Mouse (Mus musculus) C2C12 (cell line): Measurements from ENCODE around the gene Ripor2. TPM values are rescaled to one million over a fixed set of nuclear protein-coding genes. Genes with fewer than 3 reads are reported as not detected.

Experiments
- H3K27me3 ChIP-seq: one replicate; pipeline ENCODE4 v1.6.1; 2011; ENCODE audit not compliant: control insufficient read depth, insufficient read depth, insufficient read length
- H3K36me3 ChIP-seq: one replicate; pipeline ENCODE4 v1.6.1; 2011; ENCODE audit not compliant: control insufficient read depth, insufficient read depth
- H3K4me3 ChIP-seq: one replicate; pipeline ENCODE4 v1.5.1; 2011; ENCODE audit warnings: mild to moderate bottlenecking, control low read depth; ENCODE audit not compliant: poor library complexity, insufficient read depth, severe bottlenecking
- H3K79me2 ChIP-seq: one replicate; pipeline ENCODE4 v1.6.1; 2011; ENCODE audit not compliant: control insufficient read depth, insufficient read depth
- H3K79me3 ChIP-seq: one replicate; pipeline ENCODE4 v1.6.1; 2011; ENCODE audit warnings: low read depth, control low read depth
- H3ac ChIP-seq: one replicate; pipeline ENCODE3; 2011; ENCODE audit warnings: low read depth; ENCODE audit not compliant: control insufficient read depth, insufficient read length
- CEBPB ChIP-seq: IDR thresholded peaks from one replicate; pipeline ENCODE4 v1.6.1; 2011; ENCODE audit warnings: low read depth, mild to moderate bottlenecking, control low read depth, moderate library complexity
- CTCF ChIP-seq: IDR thresholded peaks from one replicate; pipeline ENCODE4 v1.5.1; 2011; ENCODE audit not compliant: control insufficient read depth, insufficient read depth, insufficient read length
- FOSL1 ChIP-seq: IDR thresholded peaks from one replicate; pipeline ENCODE4 v1.8.0; 2011; ENCODE audit warnings: mild to moderate bottlenecking, low read length; ENCODE audit not compliant: poor library complexity, insufficient read depth, severe bottlenecking
- MAX ChIP-seq: IDR thresholded peaks from one replicate; pipeline ENCODE4 v1.6.1; 2011; ENCODE audit warnings: mild to moderate bottlenecking, control low read depth
- MYOD1 ChIP-seq: IDR thresholded peaks from one replicate; pipeline ENCODE4 v1.6.1; 2011; ENCODE audit warnings: low read depth; ENCODE audit not compliant: control insufficient read depth, insufficient read length
- MYOG ChIP-seq: IDR thresholded peaks from one replicate; pipeline ENCODE4 v1.6.1; 2011; ENCODE audit not compliant: control insufficient read depth, insufficient read length; ENCODE audit errors: extremely low read depth
- USF1 ChIP-seq: IDR thresholded peaks from one replicate; pipeline ENCODE4 v1.6.1; 2011; ENCODE audit warnings: low read depth, mild to moderate bottlenecking, control low read depth, moderate library complexity
- polyA plus RNA-seq: library from polyadenylated mRNA; unstranded; fragments of >200 nt; fragmentation: generic; extraction: Trizol; gene quantifications from one replicate; pipeline ENCODE4 v1.2.1, GENCODE M21; 2012; ENCODE audit warnings: missing spikeins

Gene Ripor2
- polyA plus RNA-seq, 1 experiment, result 0.23 TPM

GRCm38 (mm10) chr13:24710968-24711367, 129.0 kb downstream of the Ripor2 start:
- H3K36me3 ChIP-seq, result no peaks in the 10 kb centered on the region
- no peaks in the 10 kb centered on the region for H3K79me3 ChIP-seq

DNA sequence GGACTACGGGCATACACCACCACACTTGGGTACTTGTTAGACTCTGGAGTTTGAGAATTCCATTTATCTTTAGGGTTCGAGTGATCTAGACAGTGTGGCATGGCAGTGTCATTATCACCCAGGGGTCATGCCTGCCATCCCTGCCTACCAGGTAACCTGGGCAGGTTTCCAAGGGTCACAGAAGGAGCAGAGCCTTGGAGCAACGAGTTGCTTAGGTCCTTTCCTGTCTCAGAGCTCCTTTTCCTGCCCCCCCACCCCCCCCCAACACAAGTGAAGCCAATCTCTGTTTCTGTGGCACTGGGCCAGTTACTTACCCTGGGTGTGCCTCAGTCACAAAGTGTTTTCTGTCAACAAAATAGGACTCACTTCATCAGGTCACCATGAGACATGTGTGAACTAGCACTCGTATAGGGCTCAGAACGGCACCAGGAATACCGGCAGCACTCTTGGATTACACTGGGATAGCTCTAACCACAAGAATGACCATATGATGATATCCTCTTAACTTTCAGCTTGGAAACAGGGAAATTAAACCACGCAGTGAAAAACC, 130.7 kb downstream of the Ripor2 start:
- no peak overlapping the region for H3ac ChIP-seq
- H3K27me3 ChIP-seq, result no peaks in the 10 kb centered on the region
- no peak overlapping the region for H3K4me3 ChIP-seq
- TF ChIP-seq CTCF, result no peak
- TF ChIP-seq MAX, result no peak
- no peak for TF ChIP-seq MYOD1
- H3K79me3 ChIP-seq, result no peaks in the 10 kb centered on the region
- no peaks in the 10 kb centered on the region for H3K36me3 ChIP-seq
- no peaks in the 10 kb centered on the region for H3K79me2 ChIP-seq

More at GRCm38 (mm10) chr13:24710968-24711367, 129.0 kb downstream of the Ripor2 start:
- H3K79me2 ChIP-seq, result no peaks in the 10 kb centered on the region
- H3ac ChIP-seq, result no peak overlapping the region
- TF ChIP-seq CTCF (no peak), MAX (no peak), MYOG (no peak), MYOD1 (no peak), FOSL1 (no peak), CEBPB (no peak), USF1 (no peak)
- H3K4me3 ChIP-seq, result no peak overlapping the region
- H3K27me3 ChIP-seq, result no peaks in the 10 kb centered on the region

- Histone ChIP-seq H3K79me2 (no peaks in the 10 kb centered on the region), H3ac (no peak overlapping the region), H3K4me3 (no peak overlapping the region), H3K27me3 (no peaks in the 10 kb centered on the region), H3K36me3 (no peaks in the 10 kb centered on the region), H3K79me3 (no peaks in the 10 kb centered on the region)
- TF ChIP-seq MAX (no peak), CTCF (peak; percentile 93)
Observed at GRCm38 (mm10) chr13:24713434-24714000, 131.5 kb downstream of the Ripor2 start.

DNA sequence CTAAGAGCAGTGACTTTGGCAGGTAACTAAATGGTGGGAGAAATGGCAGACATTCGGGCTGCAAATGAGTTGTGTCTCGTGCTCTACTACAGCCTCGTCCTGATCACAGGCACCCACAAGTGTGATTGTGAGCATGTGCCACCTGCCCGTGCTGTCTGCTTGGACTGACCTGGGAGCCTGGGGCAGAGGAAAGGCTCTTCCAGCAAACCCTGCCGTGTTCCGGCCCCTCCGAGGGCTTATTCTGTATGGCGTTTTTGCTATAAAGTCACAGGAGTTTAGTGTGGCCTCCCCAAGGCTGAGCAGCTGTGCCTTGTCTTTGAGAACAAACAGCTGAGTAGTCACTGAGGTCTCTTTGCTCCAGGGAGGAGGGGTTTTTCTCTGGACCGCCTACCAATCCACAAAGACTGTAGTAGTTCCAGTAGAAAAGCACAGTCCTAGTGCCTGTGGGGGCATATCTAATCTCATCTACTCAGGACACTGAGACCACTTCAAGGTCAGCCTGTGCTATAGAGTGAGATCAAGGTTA, 132.4 kb downstream of the Ripor2 start:
- Histone ChIP-seq H3K36me3 (no peaks in the 10 kb centered on the region), H3K27me3 (no peaks in the 10 kb centered on the region), H3K4me3 (no peak overlapping the region), H3ac (no peak overlapping the region), H3K79me3 (no peaks in the 10 kb centered on the region), H3K79me2 (no peaks in the 10 kb centered on the region)
- TF ChIP-seq CEBPB (no peak), MAX (no peak), USF1 (no peak), MYOD1 (no peak)

DNA sequence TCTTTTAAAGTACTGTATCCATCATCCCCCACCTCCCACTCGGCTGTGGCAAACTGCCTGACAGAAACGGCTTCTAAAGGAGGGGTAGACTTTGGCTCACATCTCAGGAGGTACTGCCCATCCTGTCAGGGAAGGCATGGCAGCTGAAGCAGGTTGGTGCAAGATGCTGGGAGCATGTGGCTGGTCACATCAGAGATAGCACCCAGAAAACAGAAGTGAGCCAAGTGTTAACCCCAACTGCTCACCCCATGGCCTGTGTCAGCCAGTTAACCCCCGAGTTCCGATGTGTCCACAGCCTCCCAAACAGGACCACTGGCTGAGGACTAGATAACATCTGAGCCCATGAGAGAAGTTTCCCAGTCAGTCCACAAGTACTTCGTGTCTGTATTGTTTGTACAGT, 133.6 kb downstream of the Ripor2 start:
- H3K79me3 ChIP-seq, result no peaks in the 10 kb centered on the region
- H3K36me3 ChIP-seq, result no peaks in the 10 kb centered on the region
- H3K4me3 ChIP-seq, result no peak overlapping the region
- H3ac ChIP-seq, result no peak overlapping the region
- no peaks in the 10 kb centered on the region for H3K27me3 ChIP-seq
- no peaks in the 10 kb centered on the region for H3K79me2 ChIP-seq
- TF ChIP-seq CEBPB (no peak), MYOD1 (no peak), FOSL1 (no peak), CTCF (no peak), MAX (no peak), MYOG (no peak), USF1 (no peak)

DNA sequence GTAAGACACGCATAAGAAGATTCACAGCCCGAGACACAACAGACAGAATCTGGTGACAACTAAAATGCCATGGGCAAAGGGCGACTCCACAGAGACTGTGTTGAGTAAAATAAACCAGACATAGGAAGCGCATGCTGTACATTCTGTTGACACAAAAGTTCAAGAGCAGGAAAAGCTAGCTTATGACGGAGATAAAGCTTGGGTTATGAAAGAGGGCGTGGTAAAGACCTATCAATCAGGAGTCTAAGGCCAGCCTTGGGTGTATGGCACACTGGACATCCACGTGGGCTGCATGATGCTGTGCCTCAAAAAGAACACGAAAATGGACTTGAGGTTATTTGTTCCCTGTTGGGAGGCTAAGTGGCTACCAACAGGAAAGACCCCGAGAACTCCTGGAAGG, 134.5 kb downstream of the Ripor2 start:
- H3K79me3 ChIP-seq, result no peaks in the 10 kb centered on the region
- TF ChIP-seq FOSL1, result no peak
- no peak for TF ChIP-seq MAX
- no peak for TF ChIP-seq USF1
- TF ChIP-seq CTCF, result no peak
- TF ChIP-seq CEBPB, result no peak
- no peaks in the 10 kb centered on the region for H3K27me3 ChIP-seq
- no peaks in the 10 kb centered on the region for H3K79me2 ChIP-seq
- no peak overlapping the region for H3ac ChIP-seq
- no peaks in the 10 kb centered on the region for H3K36me3 ChIP-seq
- H3K4me3 ChIP-seq, result no peak overlapping the region
